Mouse (Mus musculus) ZHBTc4 (cell line): Measurements from ENCODE around the gene Tcirg1.

Experiments
- DNase-seq: peaks from one replicate; pipeline ENCODE4 v3.0.0-alpha.2; 2011; ENCODE audit warnings: low read depth, low spot score

Tcirg1 gene

DNA sequence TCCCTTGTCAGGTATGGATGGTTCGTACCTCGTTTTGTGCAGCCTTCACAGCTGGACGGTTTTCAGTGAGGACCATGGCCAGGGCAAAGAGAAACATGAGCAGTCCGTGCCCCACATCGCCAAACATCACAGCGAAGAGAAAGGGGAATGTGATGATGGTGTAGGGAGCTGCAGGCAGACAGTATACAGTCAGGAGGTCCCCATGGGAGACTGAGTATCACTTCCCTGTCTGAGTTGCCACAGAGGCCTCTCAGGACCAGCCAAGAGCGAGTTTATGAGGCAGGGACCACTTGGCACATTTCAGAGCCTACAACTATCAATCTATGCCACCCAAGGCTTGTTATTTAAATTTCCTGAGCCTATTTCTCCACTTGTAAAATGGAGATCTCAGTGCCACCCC is 8.0 kb downstream of the Tcirg1 start:
- DNase-seq, result no peak

GRCm38 (mm10) chr19:3897557-3897956 is 9.4 kb downstream of the Tcirg1 start:
- no peak for DNase-seq

- DNase-seq, result no peak
Measured at GRCm38 (mm10) chr19:3896208-3896607, 10.7 kb downstream of the Tcirg1 start.

DNA sequence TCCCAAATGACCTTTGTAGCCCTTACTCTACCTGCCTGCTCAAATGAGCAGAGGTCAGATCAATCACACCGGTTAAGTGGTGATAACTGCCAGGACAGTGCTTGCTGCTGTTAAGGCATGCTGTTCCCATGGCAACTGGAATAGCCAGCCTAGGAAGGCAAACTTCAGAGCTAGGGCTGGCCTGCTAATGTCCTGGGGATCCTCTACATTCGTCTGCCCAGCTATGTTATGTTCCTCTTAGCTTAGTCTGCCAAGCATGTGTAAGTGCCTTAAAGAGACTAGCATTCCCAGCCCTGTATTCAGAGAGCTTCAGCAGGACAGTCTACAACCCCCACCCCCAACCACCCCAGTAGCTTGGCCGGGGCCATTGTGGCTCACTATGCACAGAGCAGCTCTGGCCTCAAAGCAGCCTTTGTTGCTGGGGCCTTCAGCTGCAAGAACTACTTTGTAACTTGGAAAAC is 11.7 kb downstream of the Tcirg1 start:
- peak; percentile 54 for DNase-seq

GRCm38 (mm10) chr19:3894294-3894693 is 12.6 kb downstream of the Tcirg1 start:
- no peak for DNase-seq

GRCm38 (mm10) chr19:3893545-3894116 is 13.3 kb downstream of the Tcirg1 start:
- DNase-seq, result no peak

GRCm38 (mm10) chr19:3890181-3890580 is 16.8 kb downstream of the Tcirg1 start:
- peak; percentile 44 for DNase-seq

DNA sequence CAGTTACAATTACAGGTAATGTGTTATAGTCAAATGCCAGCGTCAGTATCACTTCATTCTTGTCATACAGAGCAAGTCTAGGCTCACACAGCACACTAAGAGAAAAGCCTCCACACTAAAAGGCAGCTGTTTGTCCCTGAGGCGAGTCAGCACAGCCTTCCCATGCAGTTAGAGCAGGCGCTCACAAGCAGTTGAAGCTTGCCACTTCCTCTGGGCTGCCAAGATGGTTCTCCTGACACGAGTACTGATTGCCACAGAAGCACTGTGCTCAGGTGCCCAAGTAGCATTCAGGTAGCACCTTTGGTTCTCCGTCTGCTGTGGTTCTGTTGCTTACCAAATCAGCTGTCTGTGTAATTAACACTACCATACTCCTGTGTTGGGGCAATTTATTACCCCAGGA is 17.8 kb downstream of the Tcirg1 start:
- DNase-seq, result no peak

GRCm38 (mm10) chr19:3884325-3884990 is 22.5 kb downstream of the Tcirg1 start:
- no peak for DNase-seq

DNA sequence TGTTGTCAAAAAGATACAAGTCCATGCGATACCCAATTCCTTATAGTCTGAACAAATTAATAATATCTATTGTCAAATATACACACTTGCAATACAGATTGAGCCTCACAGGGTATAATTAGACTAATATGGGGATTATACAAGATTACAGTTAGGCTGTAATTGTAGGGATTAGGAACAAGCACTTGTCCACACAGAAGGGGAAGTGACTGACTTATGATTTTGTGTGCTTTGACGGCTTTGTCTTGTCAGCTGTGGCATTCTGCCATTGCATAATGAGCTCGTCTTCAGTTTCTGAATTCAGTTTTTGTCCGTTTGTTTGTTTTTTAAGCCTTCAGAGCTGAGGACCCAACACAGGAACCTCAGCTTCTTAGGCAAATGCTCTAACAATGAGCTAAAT is 24.7 kb downstream of the Tcirg1 start:
- no peak for DNase-seq

GRCm38 (mm10) chr19:3880054-3880848 is 26.7 kb downstream of the Tcirg1 start:
- DNase-seq, result no peak

DNA sequence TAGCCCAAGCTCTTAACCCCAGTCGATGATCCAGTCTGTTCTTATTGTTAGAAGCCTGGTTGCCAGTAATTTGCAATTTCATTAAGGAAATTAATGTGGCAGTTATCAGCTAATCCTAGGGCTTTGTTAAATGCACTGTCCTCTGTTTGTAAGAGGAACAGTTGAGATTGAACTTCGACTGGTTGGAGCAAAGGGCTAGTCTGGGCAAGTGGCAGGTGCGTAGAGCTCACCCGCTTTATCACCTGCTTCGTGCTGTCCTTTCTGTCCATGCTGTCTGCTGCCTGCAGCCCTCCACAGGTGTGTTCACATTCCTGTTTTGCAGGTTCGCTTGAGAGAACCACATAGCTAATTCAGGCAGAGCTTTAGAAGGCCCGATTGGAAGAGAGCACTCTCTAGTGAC is 31.9 kb downstream of the Tcirg1 start:
- no peak for DNase-seq

DNA sequence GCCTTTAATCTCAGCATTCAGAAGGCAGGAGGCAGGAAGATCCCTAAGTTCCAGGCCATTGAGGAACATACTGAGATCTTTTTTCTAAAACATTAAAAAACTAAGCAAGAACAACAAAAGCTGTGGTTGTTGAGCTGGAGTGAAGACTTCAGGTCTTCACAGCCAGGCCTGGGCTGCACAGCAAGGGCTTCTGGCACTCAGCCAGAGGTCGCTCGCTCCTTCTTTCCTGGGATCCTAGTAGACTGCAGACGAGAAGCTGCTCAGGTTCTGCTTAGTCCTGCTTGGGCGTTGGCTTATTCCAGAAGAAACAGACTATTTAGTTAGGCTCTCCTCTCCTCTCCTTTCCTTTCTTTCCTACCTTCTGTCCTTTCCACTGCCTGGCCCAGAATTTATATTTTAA is 34.6 kb downstream of the Tcirg1 start:
- DNase-seq, result peak; percentile 46

GRCm38 (mm10) chr19:3871468-3871867 is 35.5 kb downstream of the Tcirg1 start:
- no peak for DNase-seq

- no peak for DNase-seq
Measured at GRCm38 (mm10) chr19:3868290-3868689, 38.6 kb downstream of the Tcirg1 start.

- DNase-seq, result peak; percentile 46
Measured at GRCm38 (mm10) chr19:3864960-3865359, 42.0 kb downstream of the Tcirg1 start.

DNA sequence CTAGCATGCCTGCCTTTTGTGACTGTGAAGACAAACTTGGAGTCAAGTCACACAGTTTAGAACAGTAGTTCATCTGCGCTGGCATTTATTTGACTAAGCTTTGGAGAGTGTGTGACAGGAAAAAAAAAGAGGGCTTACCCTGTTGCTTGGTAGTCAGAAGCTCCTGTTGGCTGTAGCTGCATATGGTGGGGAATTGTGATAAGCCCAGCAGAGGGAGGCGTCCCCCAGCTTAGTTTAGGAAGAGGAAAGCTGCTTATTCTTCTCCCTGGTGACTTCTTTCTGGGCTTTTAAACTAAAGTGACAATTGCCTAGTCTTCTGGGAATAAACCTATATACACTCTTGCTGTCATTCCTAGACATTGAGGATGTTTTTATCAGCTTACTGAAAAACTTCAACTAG is 44.2 kb downstream of the Tcirg1 start:
- no peak for DNase-seq

- DNase-seq, result no peak
Measured at GRCm38 (mm10) chr19:3857220-3857619, 49.7 kb downstream of the Tcirg1 start.

DNA sequence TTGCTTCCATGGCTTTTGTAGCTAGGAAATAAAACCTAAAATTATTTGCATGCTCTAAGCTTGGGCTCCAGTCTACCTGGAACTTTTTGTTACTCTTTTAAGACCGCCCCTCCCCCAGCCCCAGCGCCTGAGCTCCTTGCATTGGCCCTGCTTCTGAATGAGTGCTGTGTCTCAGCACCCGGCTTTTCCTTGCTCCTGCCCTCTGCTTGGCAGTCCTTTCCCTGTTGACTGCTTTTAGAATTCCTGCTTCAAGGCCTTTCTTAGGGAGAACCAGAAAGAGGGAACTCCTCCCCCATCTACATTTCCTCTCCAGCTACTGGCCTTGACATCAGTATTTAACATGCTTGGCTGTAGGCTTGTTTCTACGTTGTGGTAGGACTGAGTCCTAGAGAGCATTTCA is 51.3 kb downstream of the Tcirg1 start:
- DNase-seq, result peak; percentile 73

GRCm38 (mm10) chr19:3855091-3855490 is 51.8 kb downstream of the Tcirg1 start:
- DNase-seq, result no peak

DNA sequence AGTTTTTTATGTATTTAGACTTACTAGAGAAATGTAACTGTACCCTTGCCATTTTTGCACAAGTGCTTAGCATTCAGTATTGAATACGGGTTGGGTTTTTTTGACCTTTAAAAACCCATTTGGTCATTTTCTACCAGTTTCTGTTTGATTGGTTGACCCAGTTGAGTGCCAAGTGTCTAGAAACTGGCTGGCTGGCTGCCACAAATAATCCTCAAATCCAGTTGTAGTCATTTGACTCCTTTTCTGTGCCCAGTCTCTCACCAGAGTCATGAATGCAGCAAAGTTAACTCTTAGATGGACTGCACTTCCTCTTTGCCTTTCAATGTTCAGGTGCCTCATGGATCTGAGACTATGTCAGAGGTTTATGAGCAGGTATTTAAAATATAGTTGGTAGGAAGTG is 53.0 kb downstream of the Tcirg1 start:
- no peak for DNase-seq

GRCm38 (mm10) chr19:3853121-3853520 is 53.8 kb downstream of the Tcirg1 start:
- no peak for DNase-seq
